Mouse (Mus musculus) left cerebral cortex, adult 2 months (tissue): ENCODE measurements at regions not wholly inside any gene's neighbourhood (a gene's known extent, or its start where the extent isn't known, plus 50 kb on each side); places are given as distances from the start of the nearest gene placed in this dataset.

Experiments used
- DNase-seq, 2 experiments: peaks; one replicate each; pipeline ENCODE4 v3.0.0; 2021 to 2022; ENCODE audit warnings: low spot score in 2 of 2, mixed read lengths in 1 of 2; ENCODE audit errors: extremely low spot score in 1 of 2
- H3K27ac ChIP-seq: fragments of 200-600 bp; 2 replicates; pipeline ENCODE4 v1.8.1; 2022
- H3K4me3 ChIP-seq: fragments of 200-600 bp; 2 replicates; pipeline ENCODE4 v1.8.1; 2022
- CTCF ChIP-seq: fragments of 200-600 bp; IDR thresholded peaks from 2 replicates; pipeline ENCODE4 v1.8.1; 2022; ENCODE audit warnings: antibody characterized with exemption, mild to moderate bottlenecking, moderate library complexity
- intact Hi-C: fragments of 180-260 bp; cut with DNase I; formaldehyde crosslinking; loops from one replicate; pipeline ENCODE4 v1.15.1; 2025

DNA sequence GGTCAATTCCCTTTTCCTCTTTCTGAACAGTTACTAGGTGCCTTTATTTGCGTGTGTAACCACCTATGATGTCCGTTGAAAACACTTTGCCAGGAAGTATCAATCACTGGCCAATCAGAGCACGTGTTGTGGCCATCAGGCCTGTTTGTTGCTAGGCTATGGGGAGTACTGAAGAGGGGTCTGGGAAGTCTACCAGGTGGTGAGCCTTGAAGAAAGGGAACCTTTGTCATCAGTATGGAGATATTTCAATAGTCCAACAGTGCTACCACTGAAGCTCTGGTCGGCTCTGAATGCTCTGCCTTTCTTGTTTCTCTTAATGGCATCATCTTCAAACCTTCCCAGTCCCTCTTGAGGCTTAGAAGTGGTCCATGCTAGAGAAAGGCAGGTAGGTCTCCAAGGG, 124.6 kb upstream of the Bcor start:
- intact Hi-C loops: no loop called here
- no peak for TF ChIP-seq CTCF
- DNase-seq: no peak
- Histone ChIP-seq H3K4me3 (no peak overlapping the region), H3K27ac (no peak overlapping the region)

DNA sequence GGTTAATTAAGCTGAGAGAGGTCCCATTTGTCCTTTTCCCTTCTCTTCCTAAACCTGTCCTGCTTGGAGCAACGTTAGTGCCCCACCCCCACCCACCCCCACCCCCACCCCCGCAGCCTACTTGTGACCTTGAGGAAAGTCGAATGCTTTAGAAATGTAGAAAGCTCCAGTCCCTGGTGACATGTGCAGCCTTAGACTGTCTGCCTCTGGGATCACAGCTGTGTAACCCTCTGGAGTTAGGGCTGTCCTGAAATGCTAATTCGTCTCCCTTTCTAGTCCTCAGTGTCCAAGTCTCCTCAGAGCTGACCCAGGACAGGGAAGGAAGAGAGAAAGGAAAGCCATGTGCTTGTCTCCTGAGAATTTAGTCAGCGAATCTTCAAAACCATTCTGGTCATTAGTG, 125.0 kb upstream of the Bcor start:
- Histone ChIP-seq H3K27ac (no peak overlapping the region), H3K4me3 (no peak overlapping the region)
- intact Hi-C loops: no loop called here
- no peak for DNase-seq
- TF ChIP-seq CTCF: no peak

DNA sequence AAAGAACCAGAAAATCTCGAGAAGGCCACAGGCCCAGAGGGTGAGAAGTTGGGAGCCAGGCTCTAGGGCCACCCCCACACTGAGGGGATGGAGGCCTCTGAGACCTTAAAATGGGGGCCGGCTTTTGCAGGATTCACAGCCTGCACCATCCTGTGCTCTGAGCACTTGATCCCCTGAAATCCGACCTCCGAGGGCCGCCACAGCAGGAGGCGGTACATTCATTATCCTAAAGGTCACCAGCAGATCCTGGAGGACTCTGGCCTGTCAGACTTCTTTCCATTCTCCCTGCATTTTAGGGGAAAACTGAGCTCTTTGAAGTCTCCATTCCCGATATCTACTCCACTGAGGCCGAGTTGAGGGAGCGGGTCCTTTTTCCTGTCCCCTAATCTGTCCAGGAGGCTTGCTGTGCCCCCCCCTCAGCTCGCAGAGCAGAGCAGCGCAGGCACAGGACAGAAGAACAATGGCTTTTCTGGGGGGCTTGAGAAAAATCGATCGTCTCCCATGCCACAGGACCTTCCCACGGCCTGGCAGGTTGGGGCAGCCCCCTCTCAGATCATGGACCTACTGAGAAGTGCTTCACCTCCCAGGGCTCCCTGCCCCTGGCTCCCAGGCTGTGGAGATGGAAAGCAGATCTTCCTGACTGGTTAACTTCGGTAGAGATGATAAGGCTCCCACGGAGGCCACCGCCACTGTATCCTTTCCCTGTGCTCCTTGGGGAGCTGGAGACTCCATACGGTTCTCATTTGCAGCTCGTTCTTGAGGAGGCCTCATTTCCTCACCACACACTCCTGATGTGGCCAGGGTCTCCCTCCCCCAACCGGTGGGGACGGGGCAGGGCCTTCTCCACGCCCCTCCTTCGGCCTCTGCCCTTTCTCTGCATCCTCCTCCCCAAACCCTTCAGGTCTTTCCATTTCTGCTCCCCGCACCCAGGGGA, 126.1 kb upstream of the Bcor start:
- Histone ChIP-seq H3K27ac (no peak overlapping the region), H3K4me3 (no peak overlapping the region)
- no peak for TF ChIP-seq CTCF
- intact Hi-C loops: no loop called here
- no peak for DNase-seq

DNA sequence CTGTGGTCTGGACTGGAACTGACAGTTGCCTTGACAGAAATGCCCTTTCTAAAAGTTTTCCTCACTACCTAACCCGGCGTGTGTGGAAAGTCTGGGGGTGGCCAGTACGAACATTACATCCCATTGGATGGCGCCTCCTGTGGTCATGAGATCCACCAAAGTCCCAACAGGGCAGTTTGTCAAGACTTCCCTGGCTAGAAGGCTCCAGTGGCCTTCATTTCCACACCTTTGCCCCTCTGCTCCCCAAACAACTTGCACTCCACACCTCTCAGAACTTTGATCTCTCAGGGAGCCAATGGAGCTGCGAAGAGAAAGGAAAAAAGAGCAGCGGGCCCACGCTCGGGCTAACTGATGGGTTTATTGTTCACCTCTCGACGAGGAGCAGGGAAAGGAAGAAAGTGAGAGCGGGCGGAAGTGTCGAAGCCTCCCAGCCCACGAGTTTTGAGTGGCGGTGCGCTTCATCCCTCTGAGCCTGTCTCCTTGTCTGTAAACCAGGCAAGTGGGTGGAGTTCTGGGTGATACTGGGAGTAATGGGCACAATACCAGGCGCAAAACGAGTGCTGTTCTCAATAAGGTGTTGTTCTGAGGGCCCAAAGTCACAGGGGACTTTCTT, 126.9 kb upstream of the Bcor start:
- DNase-seq: no peak
- no peak overlapping the region for H3K27ac ChIP-seq
- no peak overlapping the region for H3K4me3 ChIP-seq
- intact Hi-C loops: no loop called here
- TF ChIP-seq CTCF: no peak

DNA sequence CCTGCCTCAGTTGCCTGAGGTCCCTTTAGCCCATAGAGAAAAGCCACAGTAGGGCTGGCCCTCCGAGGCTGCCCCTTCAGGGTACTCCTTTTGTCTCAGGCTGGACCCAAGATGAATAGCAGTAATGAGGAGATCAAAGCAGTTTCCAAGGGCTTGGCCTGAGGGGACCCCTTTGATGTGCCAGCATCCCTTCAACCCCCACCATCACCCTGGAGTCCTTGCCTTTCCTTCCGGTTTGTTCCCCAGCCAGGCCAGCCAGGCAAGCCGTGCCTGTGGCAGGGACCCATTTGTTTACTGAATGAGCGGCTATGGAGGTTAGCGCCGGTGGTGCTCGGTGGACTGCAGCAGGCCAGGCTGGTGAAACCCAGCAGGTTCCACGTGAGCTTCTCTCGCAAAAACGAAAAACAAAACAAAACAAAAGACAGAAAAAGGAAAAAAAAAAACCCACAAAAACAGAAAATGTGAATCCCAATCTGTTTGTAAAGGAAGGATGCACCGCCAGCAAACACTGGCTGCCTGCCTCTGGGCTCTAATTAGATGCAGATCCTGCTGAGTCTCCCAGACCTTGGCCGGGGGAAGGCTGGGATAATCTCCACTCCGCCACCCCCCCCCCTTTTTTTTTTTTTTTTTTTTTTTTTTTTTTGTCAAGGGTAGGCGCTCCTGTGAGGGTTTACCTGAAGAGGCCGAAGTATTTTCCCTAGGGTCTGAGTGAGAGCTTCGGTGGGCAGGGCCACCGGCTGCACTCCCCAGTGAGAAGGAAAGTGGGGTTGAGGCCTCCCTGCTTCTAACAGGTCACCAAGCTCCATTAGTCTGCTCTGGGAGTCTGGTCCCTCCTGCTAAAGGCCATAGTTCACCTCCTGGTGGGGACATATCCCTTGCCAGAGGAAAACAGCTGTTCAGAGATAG, 127.8 kb upstream of the Bcor start:
- TF ChIP-seq CTCF: no peak
- H3K27ac ChIP-seq: no peak overlapping the region
- DNase-seq: no peak
- H3K4me3 ChIP-seq: no peak overlapping the region
- intact Hi-C loops: no loop called here

DNA sequence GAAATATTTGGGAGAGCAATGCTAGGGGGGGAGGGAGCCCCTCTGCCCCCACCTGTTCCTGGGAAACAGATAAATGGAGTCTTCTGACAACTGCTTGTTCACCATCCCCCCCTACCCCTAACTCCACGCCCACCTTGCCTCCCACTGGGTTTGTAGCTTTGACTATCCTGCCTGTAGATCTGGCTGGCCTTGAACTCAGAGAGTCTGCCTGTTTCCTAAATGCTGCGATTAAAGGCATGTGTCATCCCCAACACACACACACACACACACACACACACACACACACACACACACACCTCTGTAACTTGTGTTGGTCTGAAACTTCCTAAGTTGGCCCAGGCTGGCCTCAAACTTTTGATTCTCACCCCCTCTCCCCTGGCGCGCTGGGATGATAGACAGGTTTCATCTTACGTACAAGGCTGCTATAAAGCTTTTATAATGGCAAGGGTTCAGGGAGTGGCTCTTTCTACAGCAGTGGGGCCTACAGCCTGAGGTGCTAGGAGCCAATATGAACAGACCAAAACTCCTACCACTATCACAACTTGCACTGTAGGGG, 128.5 kb upstream of the Bcor start:
- intact Hi-C loops: no loop called here
- no peak for TF ChIP-seq CTCF
- Histone ChIP-seq H3K27ac (no peak overlapping the region), H3K4me3 (no peak overlapping the region)
- DNase-seq: no peak

DNA sequence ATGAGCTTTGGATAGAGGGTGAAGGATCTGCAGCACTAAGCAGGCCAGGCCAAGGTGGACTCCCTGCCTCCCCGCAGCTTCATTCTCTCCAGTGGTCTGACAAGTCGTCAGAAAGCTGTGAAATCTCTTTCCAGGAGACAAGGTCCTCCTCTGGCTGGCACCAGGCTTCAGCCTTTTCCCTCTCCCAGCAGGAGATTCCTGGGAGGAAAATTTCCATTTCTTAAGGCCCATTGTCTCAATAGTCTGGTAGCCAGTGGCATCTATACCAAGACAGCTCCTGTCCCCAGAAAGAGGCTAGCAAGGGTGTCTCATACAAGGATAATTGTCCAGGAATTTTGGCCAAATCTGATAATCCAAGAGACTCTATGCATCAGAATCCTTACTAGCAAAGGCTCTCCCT, 133.0 kb upstream of the Bcor start:
- intact Hi-C loops: no loop called here
- Histone ChIP-seq H3K4me3 (no peak overlapping the region), H3K27ac (no peak overlapping the region)
- no peak for TF ChIP-seq CTCF
- no peak for DNase-seq

DNA sequence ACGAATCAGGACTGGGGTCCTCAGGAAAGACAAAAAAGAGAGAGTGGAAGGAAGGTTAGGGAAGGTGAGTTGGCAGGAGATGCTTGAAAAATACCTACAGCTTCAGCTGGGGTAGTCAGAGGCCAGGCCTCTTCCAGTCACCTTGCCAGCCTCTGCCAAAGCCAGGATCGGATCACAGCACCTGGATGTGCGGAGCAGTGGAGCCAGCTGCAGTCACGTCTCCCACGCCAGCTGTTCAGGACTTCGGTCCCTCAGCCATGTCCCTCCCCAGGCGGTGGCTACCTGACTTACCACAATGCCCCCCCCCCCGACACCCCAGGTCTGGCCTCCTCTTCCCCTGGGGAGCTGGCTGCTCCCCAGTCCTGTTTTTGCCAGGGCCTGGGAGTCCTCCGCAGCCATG, 134.3 kb upstream of the Bcor start:
- no peak overlapping the region for H3K27ac ChIP-seq
- no peak for TF ChIP-seq CTCF
- H3K4me3 ChIP-seq: no peak overlapping the region
- intact Hi-C loops: no loop called here
- DNase-seq: no peak

DNA sequence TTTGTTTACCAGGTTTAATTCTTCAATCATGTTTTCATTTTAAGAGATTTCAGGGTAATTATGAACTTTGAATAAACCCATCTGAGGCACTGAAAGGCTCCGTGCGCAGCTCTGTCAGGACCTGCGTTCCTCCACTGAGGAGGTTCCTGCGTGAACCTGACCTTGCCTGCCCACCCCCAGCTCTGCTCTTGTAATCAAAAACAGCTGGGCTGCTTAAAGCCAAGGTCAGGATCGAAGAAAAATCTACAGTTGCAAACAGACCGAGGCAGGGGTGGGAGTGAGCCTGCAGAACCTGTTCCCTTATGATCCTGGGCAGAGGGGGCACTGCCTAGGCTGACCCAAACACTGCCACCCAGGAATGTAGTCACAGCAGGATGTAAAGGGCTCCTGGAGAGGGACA, 134.8 kb upstream of the Bcor start:
- no peak for DNase-seq
- no peak overlapping the region for H3K27ac ChIP-seq
- no peak for TF ChIP-seq CTCF
- H3K4me3 ChIP-seq: no peak overlapping the region
- intact Hi-C loops: no loop called here

DNA sequence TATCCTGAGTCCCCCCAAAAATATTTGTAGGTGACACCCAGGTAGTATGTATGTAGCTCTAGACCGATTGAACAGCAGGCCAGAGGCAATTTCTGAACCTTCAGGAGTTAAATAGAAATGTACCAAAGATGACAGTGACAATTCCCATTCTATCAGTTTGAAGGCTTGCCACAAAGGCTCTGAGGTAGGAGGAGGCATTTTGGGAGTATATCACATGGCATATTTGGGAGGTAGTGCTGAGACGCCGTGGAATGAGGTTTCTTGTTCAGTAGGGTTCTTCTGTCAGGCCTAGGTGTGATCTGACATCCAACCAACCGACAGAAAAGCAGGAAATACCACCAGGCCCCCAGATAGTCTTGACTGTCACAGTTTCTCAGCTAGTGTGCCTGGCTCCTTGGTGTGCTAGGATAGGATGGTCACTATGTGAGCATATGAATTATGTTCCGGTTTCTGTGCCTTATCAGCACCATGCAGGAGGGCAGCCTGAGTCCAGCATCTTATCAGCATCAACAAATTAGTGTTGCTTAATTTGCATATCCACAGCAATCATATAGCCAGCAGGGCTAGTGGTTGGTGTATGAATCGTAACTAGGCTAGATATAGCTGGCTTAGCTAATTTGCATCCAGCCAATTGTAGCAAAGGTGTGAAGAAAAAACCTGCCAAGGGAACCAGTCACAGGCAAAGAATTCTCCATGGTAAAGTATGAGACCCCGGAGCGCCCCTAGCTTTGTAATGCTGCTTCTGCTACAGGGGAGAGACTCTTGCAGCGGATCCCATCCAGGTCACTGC, 136.3 kb upstream of the Bcor start:
- TF ChIP-seq CTCF: no peak
- intact Hi-C loops: no loop called here
- Histone ChIP-seq H3K4me3 (no peak overlapping the region), H3K27ac (no peak overlapping the region)
- DNase-seq: no peak

DNA sequence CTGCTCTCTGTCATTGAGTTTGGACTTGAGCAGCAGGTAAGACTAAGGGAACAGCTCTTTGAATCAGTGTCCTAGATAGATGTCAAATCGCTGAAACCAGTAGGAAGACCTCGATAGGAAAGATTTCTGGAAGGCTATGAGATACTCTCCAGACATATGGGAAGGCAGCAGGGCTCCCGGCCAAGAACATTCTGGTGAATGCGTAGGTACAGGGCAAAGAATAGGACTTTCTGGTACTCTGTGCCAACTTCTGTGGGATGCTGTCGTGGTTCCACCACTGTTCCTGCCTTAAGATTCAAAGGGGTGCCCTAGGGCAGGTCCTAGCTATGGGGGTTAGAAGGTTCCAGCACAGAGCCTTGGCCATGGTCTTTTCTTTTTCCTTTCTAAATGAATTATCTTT, 138.5 kb upstream of the Bcor start:
- H3K4me3 ChIP-seq: no peak overlapping the region
- intact Hi-C loops: no loop called here

More for the DNA sequence above, 138.5 kb upstream of the Bcor start:
- no peak for TF ChIP-seq CTCF
- no peak for DNase-seq
- H3K27ac ChIP-seq: no peak overlapping the region
